Mouse (Mus musculus) liver, embryonic 14.5 days (tissue): ENCODE measurements around the gene Gcnt4. TPM values are rescaled to one million over a fixed set of nuclear protein-coding genes. Genes with fewer than 3 reads are reported as not detected.

ENCODE experiments used
- ATAC-seq: fragments of 200-750 bp; cut with Nextera tagmentation; 2 replicates; pipeline ENCODE4 v1.8.0; 2017; ENCODE audit warnings: moderate number of reproducible peaks, mild to moderate bottlenecking, moderate library complexity; ENCODE audit not compliant: insufficient read depth
- DNase-seq, 3 experiments: peaks; one replicate each; pipeline ENCODE4 v3.0.0-alpha.2; 2012 to 2013; ENCODE audit warnings: low read depth in 3 of 3, low spot score in 3 of 3
- H3K27ac ChIP-seq: fragments of 300-500 bp; sonication (generic); 2 replicates; pipeline ENCODE4 v1.5.1; 2014; ENCODE audit warnings: moderate library complexity, mild to moderate bottlenecking, control low read depth, inconsistent platforms
- H3K27me3 ChIP-seq: fragments of 300-500 bp; sonication (generic); 2 replicates; pipeline ENCODE4 v1.6.1; 2014; ENCODE audit warnings: mild to moderate bottlenecking, low read length, moderate library complexity; ENCODE audit not compliant: control insufficient read depth, insufficient read depth
- H3K36me3 ChIP-seq: fragments of 300-500 bp; sonication (generic); replicated peaks from 2 replicates; pipeline ENCODE4 v1.6.1; 2014; ENCODE audit warnings: low read depth; ENCODE audit not compliant: control insufficient read depth, insufficient read depth
- H3K4me1 ChIP-seq, 2 experiments: fragments of 200-500 bp in 1 of 2; fragments of 300-500 bp in 1 of 2; sonication (generic) in 1 of 2; replicated peaks; 2 replicates each; pipeline ENCODE4 v1.6.1; 2012 to 2014; ENCODE audit warnings: antibody characterized with exemption in 1 of 2, inconsistent platforms in 1 of 2, low read length in 1 of 2; ENCODE audit not compliant: control insufficient read depth in 2 of 2, insufficient read depth in 2 of 2
- H3K4me2 ChIP-seq: fragments of 300-500 bp; sonication (generic); 2 replicates; pipeline ENCODE4 v1.6.1; 2014; ENCODE audit warnings: low read depth, mild to moderate bottlenecking, control low read depth, moderate library complexity
- H3K4me3 ChIP-seq, 2 experiments: fragments of 200-500 bp in 1 of 2; fragments of 300-500 bp in 1 of 2; sonication (generic) in 1 of 2; 2 replicates each; pipeline ENCODE4 v1.5.1; 2012 to 2014; ENCODE audit warnings: low read depth in 2 of 2, low read length in 2 of 2, mild to moderate bottlenecking in 2 of 2, control low read depth in 1 of 2, inconsistent platforms in 1 of 2, moderate library complexity in 1 of 2; ENCODE audit not compliant: insufficient read depth in 1 of 2
- H3K9ac ChIP-seq: fragments of 300-500 bp; sonication (generic); replicated peaks from 2 replicates; pipeline ENCODE4 v1.6.1; 2014; ENCODE audit warnings: mild to moderate bottlenecking, control low read depth, moderate library complexity
- H3K9me3 ChIP-seq: fragments of 300-500 bp; sonication (generic); 2 replicates; pipeline ENCODE4 v1.6.1; 2016; ENCODE audit warnings: low read length, mixed read lengths; ENCODE audit not compliant: control insufficient read depth
- CTCF ChIP-seq: IDR thresholded peaks from 2 replicates; pipeline ENCODE4 v1.5.1; 2016; ENCODE audit warnings: antibody characterized with exemption, low read depth, control low read depth
- EP300 ChIP-seq: IDR thresholded peaks from 2 replicates; pipeline ENCODE4 v1.6.1; 2016; ENCODE audit warnings: antibody characterized with exemption, low read depth
- WGBS: fragments of 180-500 bp; shearing (Covaris S2); extraction: QIAGEN DNeasy Blood & Tissue Kit; methylation state at CpG from one replicate; pipeline ENCODE4 v1.1.7; 2014; ENCODE audit not compliant: insufficient replicate concordance; 5-methylcytosine and 5-hydroxymethylcytosine counted together
- polyA plus RNA-seq, 2 experiments: library from polyadenylated mRNA; depleted of rRNA in 1 of 2; stranded (reverse) in 1 of 2; unstranded in 1 of 2; fragments of >200 nt; fragmentation: Nextera tagmentation in 1 of 2; extraction: Ambion mirVana in 1 of 2; gene quantifications; 2 replicates each; pipeline versions ENCODE4 v1.2.1 to v1.2.3; 2012 to 2014

The Gcnt4 gene
- polyA plus RNA-seq (2012; rRNA removed) (0.64 and 0.86 TPM in 2 replicates), polyA plus RNA-seq (2014; fragmentation: Nextera tagmentation; extraction: Ambion mirVana) (0.29 and 0.43 TPM in 2 replicates)

- no peaks in the 10 kb centered on the region for H3K9me3 ChIP-seq
- peak within 1 kb of the TSS; percentile 40 for H3K9ac ChIP-seq
- no peaks in the 10 kb centered on the region for H3K36me3 ChIP-seq
- no peak within 1 kb of the TSS for H3K27ac ChIP-seq
- peaks cover 33% of the 10 kb centered on the region for H3K27me3 ChIP-seq
- H3K4me2 ChIP-seq: peak within 1 kb of the TSS; percentile 68
- DNase-seq: peak; percentile 14 to 26 (median 23)
- TF ChIP-seq EP300 (no peak), CTCF (no peak)
- WGBS: 8% methylated on average over 56 of the region's 56 CpGs
- H3K4me1 ChIP-seq: no peaks in the 10 kb centered on the region
- ATAC-seq: peak; percentile 58
- peak within 1 kb of the TSS; percentile 48 to 65 for H3K4me3 ChIP-seq
Measured at GRCm38 (mm10) chr13:96923999-96924961, at the start of gene Gcnt4. Gene Gcnt4, plus strand, starts transcription at chr13:96924689.

GRCm38 (mm10) chr13:96878220-96879057 is 46.0 kb upstream of the Gcnt4 start:
- Histone ChIP-seq H3K27ac (no peak overlapping the region), H3K4me3 (no peak overlapping the region)

GRCm38 (mm10) chr13:96884534-96884933 is 40.0 kb upstream of the Gcnt4 start:
- Histone ChIP-seq H3K4me2 (no peak overlapping the region), H3K27ac (no peak overlapping the region), H3K4me1 (no peaks in the 10 kb centered on the region), H3K27me3 (no peaks in the 10 kb centered on the region), H3K9ac (no peak overlapping the region), H3K4me3 (no peak overlapping the region), H3K36me3 (no peaks in the 10 kb centered on the region), H3K9me3 (no peaks in the 10 kb centered on the region)
- ATAC-seq: no peak
- 39% methylated on average over 1 of the region's 1 CpGs for WGBS
- no peak for TF ChIP-seq CTCF
- TF ChIP-seq EP300: no peak
- no peak for DNase-seq

More at GRCm38 (mm10) chr13:96878220-96879057, 46.0 kb upstream of the Gcnt4 start:
- 71% methylated on average over 12 of the region's 12 CpGs for WGBS
- H3K9ac ChIP-seq: no peak overlapping the region
- H3K36me3 ChIP-seq: no peaks in the 10 kb centered on the region
- H3K9me3 ChIP-seq: no peaks in the 10 kb centered on the region
- ATAC-seq (no peak), DNase-seq (no peak)
- no peak overlapping the region for H3K4me2 ChIP-seq
- no peaks in the 10 kb centered on the region for H3K27me3 ChIP-seq
- H3K4me1 ChIP-seq: no peaks in the 10 kb centered on the region
- TF ChIP-seq CTCF: no peak

GRCm38 (mm10) chr13:96889985-96890384 is 34.5 kb upstream of the Gcnt4 start:
- no peak overlapping the region for H3K9ac ChIP-seq
- H3K4me1 ChIP-seq: no peaks in the 10 kb centered on the region
- DNase-seq: no peak
- no peaks in the 10 kb centered on the region for H3K27me3 ChIP-seq
- WGBS: 29% methylated on average over 2 of the region's 2 CpGs
- no peak overlapping the region for H3K4me2 ChIP-seq
- H3K9me3 ChIP-seq: no peaks in the 10 kb centered on the region
- H3K36me3 ChIP-seq: no peaks in the 10 kb centered on the region
- no peak for TF ChIP-seq CTCF
- no peak for TF ChIP-seq EP300
- no peak overlapping the region for H3K4me3 ChIP-seq
- ATAC-seq: no peak
- no peak overlapping the region for H3K27ac ChIP-seq
